Mouse (Mus musculus): ENCODE measurements around the gene Gpc6.

Gpc6 gene

DNA sequence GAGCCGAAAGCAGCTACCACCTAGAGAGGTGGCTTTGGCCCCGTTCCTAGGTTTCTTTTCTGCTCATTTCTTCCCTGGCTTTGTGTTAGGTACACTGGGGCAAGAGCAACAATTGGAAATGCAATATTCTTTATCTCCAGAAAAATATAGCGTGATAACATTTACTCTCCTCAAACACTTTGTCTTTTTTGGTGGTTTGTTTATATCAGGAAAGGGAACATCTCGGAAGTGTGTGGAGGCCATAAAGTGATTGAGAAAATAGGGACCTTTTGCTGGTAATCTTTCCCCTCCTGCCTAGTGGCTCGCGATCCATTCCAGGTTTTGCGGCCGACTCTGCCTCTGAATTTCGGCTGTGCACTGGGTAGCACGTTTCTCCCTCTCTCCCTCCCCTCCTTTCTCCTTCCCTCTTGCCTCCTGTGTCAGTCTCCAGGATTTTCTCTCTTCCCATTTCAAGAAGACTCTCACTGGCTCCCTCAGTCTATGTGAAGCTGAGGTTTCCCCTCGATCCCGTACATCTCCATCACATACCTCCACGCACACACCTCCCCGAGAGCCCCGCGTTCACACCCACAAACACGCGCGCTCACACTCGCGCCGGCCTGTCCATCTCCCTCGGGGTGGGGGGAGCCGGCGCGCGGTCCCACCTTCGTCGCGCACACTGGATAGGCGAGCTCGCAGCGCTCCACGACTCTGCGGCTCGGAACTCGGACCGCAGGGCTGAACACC is at the start of gene Gpc6:
Gene Gpc6, plus strand, starts transcription at position 440 of the 726 bp plus-strand sequence.
- peak; percentile 67 to 90 for DNase-seq (ENCODE audit: inconsistent age in 2 of 2, low spot score in 1 of 2)

DNA sequence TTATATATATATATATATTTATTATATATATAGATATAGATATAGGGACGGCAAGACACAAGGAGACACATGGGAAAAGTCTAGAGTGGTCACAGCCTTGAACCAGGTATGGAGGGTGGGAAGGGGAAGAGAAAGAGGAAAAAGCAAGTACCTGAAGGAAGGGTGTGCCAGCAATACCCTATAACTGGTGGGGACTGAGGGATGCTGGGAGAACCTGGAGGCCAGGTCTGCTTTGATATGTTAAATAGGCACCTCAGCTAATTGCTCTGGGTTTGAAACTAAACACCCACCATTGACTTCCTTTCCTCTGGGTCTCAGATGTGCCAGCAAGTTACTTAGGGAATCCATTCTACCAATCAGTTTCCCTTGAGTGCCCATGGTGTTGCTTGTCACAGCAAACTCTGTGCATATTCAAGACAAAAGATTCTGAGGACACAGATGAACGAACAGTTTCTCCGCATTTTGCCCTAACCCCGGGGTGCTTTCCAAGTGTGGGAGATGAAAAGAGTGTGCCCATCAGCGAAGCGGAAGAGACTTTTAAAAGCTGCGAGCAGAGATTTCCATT is 42.6 kb upstream of the Gpc6 start:
- DNase-seq (ENCODE audit: inconsistent age in 2 of 2, low spot score in 1 of 2): no peak

- DNase-seq (ENCODE audit: inconsistent age in 2 of 2, low spot score in 1 of 2): no peak
These were observed 30.8 kb upstream of the Gpc6 start for GRCm38 (mm10) chr14:116894316-116894715.

DNA sequence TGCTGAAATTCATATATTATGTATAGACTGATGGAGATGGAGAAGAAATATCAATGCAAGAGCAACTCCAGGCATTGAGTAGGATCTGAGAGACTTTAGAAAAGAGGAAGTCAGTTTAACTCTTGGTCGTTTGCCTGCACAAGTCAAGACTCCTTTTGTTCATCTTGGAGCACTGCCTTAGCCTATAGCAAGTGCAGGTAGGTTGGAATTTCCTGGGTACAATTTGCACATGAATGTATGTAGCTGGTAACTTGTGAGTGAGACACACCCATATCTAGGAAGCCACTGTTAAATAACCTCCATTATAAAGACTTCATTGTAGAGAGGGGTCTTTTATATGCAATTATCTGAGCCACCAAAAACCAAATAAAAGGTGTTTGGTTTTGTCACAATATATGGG is 27.1 kb upstream of the Gpc6 start:
- no peak for DNase-seq (ENCODE audit: inconsistent age in 2 of 2, low spot score in 1 of 2)

- no peak for DNase-seq (ENCODE audit: inconsistent age in 2 of 2, low spot score in 1 of 2)
These were observed 13.3 kb upstream of the Gpc6 start for GRCm38 (mm10) chr14:116911768-116912167.

GRCm38 (mm10) chr14:116916874-116917273 is 8.2 kb upstream of the Gpc6 start:
- DNase-seq (ENCODE audit: inconsistent age in 2 of 2, low spot score in 1 of 2): no peak

- no peak for DNase-seq (ENCODE audit: inconsistent age in 2 of 2, low spot score in 1 of 2)
These were observed 849 bp upstream of the Gpc6 start for GRCm38 (mm10) chr14:116924266-116924665.

- peak; percentile 34 to 80 for DNase-seq (ENCODE audit: inconsistent age in 2 of 2, low spot score in 1 of 2)
These were observed 732 bp downstream of the Gpc6 start for GRCm38 (mm10) chr14:116925691-116926403.

DNA sequence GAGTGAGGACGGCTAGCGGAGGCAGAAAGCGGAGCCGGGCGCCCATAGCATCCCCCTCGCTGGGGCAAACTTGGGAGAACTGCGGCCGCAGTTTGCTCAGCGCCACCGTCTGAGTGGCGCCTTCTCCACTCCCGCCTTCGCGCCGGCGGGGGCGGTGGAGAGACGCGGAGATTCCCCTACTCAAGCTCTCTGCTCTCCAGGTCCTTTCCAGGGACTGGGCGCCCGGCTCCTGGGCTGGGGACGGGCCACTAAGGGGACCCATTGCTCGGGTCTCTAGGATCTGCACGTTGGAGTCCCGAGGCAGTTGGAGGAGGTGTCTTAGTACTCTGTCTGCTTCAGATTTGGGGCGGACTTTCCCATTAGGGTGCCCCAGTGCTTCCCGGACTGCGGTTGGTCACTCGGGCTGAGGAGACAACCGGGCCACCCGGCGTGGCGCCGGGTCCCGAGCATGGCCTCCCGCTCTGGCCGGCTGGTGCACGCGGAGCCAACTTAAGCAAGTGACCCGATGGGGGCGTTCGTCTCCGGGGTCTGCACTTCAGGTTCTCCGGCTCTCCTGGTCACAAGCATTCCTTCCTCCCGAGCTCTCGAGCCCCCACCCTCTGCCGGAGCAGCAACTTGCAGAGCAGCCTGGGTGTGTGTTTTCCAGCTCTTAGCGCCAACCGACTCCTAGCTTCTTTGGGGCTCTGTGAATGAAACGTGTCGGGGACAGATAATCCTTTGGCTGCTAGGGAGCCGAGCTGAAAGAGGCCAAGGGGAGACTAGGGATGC is 1.5 kb downstream of the Gpc6 start:
- peak; percentile 47 to 88 for DNase-seq (ENCODE audit: inconsistent age in 2 of 2, low spot score in 1 of 2)

DNA sequence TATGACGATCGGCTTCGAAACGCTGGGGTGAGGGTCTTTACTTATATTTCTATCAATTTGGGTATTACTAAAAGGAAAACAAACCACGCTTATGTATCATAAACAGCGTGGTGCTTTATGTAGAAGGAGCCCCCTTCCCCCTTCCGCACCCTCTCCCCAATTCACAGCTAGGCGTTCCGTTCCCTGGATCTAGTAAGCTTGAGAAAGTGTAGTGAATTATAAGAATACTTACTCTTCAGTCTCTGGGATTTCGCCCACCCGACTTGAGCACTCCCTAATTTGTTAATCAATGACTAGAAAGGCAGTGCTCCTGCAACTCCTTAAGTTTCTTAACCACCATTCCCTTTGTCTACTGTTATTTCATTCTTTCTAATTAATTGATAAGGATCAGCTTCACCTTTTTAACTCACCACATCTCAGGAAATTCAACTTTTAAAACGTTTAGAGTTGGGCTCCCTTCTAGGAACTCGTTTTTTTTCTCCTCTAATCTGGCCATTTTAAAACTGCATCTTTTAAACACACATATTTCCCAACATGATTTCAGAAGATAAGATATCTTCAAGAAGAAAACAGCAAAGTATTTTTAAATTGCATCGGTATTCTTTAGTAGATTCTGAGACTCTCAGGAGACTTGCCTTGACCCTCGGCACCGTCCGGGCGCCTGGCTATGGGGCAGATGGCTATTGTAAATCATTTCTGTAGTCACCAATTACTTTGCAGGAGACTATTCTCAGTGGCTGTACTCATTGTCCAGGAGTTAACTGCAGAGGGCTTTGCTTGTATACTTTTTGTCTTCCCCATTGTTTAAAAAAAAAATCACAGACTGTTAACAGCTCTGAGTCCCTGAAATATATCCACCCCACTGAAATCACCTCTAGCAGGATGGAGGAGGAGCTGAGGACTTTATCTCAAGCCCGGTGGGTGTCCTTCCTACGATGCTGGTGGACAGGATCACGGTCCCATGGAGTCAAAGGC is 2.5 kb downstream of the Gpc6 start:
- no peak for DNase-seq (ENCODE audit: inconsistent age in 2 of 2, low spot score in 1 of 2)

GRCm38 (mm10) chr14:116928395-116928794 is 3.3 kb downstream of the Gpc6 start:
- DNase-seq (ENCODE audit: inconsistent age in 2 of 2, low spot score in 1 of 2): no peak

DNA sequence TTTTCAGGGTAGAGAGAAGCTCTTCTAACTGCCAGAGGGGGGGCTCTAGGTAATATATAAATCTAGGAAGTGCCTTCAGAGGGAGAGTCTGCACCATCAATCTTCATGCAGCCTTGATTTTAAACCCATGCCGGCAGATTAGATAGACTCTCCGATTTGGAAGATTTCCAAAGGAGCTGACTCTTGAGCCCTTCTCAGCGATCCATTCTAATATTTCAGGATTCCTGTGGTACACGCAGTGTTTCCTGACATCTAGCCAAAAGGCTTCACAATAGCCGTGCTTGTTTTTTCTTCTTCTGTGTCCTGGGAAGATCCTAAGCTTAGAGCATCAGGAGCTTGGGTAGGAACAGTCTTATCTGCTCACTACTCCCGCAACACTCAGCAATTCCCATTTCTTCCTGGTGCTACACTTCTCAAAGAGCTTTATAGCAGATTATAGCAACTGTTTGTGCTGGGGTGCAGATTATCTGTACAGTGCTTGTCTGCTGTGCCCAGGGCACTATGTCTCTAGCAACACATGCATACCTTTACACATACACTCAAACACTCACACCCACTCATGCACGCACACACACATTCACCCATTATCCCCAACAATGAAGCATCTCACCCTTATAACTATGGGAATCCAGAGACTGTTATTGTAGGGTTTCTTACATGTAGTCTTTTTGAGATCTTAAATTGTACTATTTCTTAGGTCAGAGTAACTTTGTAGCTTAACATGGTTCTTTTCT is 3.8 kb downstream of the Gpc6 start:
- DNase-seq (ENCODE audit: inconsistent age in 2 of 2, low spot score in 1 of 2): peak in 1 of 2 experiments; percentile 62

DNA sequence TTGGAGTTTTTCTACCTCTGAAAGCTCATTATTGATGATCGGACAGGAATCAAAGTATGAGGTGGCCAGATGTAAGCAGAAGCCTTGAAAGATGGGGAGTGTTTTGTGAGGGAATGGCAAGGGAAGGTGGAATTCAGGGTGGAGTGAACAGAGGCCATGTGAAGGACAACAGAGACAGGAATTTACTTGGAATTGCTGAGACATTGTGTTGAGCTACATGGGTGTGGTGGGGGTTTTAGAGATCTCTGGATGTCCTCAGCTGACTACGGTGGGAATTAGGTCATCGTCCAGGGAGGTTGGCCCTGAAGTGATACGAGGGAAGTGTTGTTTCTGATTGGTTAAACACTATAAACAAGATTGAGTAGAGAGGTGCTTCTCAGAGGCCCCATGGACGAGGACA is 8.7 kb downstream of the Gpc6 start:
- DNase-seq (ENCODE audit: inconsistent age in 2 of 2, low spot score in 1 of 2): no peak

- no peak for DNase-seq (ENCODE audit: inconsistent age in 2 of 2, low spot score in 1 of 2)
These were observed 12.9 kb downstream of the Gpc6 start for GRCm38 (mm10) chr14:116937910-116938560.

GRCm38 (mm10) chr14:116938735-116939134 is 13.6 kb downstream of the Gpc6 start:
- DNase-seq (ENCODE audit: inconsistent age in 2 of 2, low spot score in 1 of 2): no peak

GRCm38 (mm10) chr14:116939561-116939960 is 14.4 kb downstream of the Gpc6 start:
- DNase-seq (ENCODE audit: inconsistent age in 2 of 2, low spot score in 1 of 2): peak in 1 of 2 experiments; percentile 60

DNA sequence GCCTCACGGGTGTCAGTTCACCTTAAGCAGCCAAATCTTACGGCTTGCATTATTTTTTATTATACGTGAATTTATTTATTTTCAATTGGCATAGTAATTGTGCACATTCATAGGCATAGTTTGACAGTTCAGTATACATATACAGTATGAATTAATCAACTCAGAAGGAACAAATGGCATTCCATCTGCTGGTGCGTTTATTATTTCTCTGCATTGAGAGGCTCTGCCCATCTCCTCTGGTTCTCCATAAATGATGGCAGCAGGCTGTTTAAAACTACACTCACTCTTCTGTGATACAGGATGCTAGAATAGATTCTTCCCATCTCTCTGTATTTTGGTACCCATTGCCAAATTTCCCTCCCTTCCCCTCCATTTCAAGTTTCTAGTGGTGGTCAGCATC is 16.7 kb downstream of the Gpc6 start:
- DNase-seq (ENCODE audit: inconsistent age in 2 of 2, low spot score in 1 of 2): no peak

- peak; percentile 37 to 72 for DNase-seq (ENCODE audit: inconsistent age in 2 of 2, low spot score in 1 of 2)
These were observed 18.6 kb downstream of the Gpc6 start for GRCm38 (mm10) chr14:116943751-116944150.

GRCm38 (mm10) chr14:116945975-116946374 is 20.9 kb downstream of the Gpc6 start:
- DNase-seq (ENCODE audit: inconsistent age in 2 of 2, low spot score in 1 of 2): no peak
